Mouse (Mus musculus) hematopoietic stem cell, adult 5-6 weeks (primary cell): ENCODE measurements at regions not wholly inside any gene's neighbourhood (a gene's known extent, or its start where the extent isn't known, plus 50 kb on each side); places are given as distances from the start of the nearest gene placed in this dataset.

ENCODE experiments used
- ATAC-seq, 2 experiments: fragments of 125-278 bp in 1 of 2; replicated peaks in 1 of 2; 2 replicates each; pipeline ENCODE4 v1.8.0; 2016 to 2017; ENCODE audit warnings: inconsistent platforms in 2 of 2, mild to moderate bottlenecking in 2 of 2, moderate number of reproducible peaks in 2 of 2, low read depth in 1 of 2, moderate TSS enrichment in 1 of 2; ENCODE audit not compliant: low FRiP score in 2 of 2, poor library complexity in 2 of 2, severe bottlenecking in 2 of 2, insufficient read depth in 1 of 2, low TSS enrichment in 1 of 2

- ATAC-seq: peak in 1 of 2 experiments; percentile 66; a peak in 2 of 4 replicates
Measured at GRCm38 (mm10) chr6:146019699-146020098, 88.3 kb downstream of the Sspn start.
